Mouse (Mus musculus): ENCODE data around the gene Cxcl12. TPM values are rescaled to one million over a fixed set of nuclear protein-coding genes. Genes with fewer than 3 reads are reported as not detected.

Gene Cxcl12
- polyA plus RNA-seq, 1 experiment: 5.4 TPM

DNA sequence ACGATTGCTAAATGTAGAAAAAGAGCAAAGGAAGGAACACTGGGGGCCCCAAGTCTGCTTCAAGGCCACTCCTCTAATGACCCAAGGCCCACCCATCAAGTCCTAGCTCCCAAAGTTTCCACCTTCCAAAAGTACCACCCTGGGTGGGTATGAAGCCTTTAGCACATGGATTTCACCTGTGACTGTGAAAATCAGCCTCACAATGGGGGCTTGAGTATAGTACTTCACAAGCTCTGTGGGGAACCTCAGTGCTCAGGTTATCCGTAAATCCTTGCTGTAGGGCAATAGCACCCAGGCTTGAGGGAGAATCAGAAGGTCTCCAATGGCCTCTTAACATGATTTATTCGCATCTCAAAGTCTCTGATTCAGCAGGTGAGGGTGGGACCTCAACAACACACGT, 30.5 kb downstream of the Cxcl12 start:
- Histone ChIP-seq H3K27ac (ENCODE audit: insufficient read depth, low read length) (no peak overlapping the region), H3K9me3 (replicated peaks; ENCODE audit: control insufficient read depth, insufficient read depth, low read length, poor library complexity, severe bottlenecking) (no peaks in the 10 kb centered on the region), H3K4me1 (ENCODE audit: control insufficient read depth, insufficient read depth, low read length) (no peaks in the 10 kb centered on the region), H3K4me3 (ENCODE audit: low read depth, low read length) (no peak overlapping the region), H3K27me3 (ENCODE audit: control insufficient read depth, insufficient read depth, low read length, poor library complexity, severe bottlenecking) (no peaks in the 10 kb centered on the region; the same call in 1 of the 2 replicates), H3K9ac (ENCODE audit: low read depth, poor library complexity, severe bottlenecking) (no peak overlapping the region), H3K36me3 (ENCODE audit: control insufficient read depth, insufficient read depth, low read length, poor library complexity, severe bottlenecking) (no peaks in the 10 kb centered on the region)
- TF ChIP-seq POLR2A (IDR thresholded peaks at IDR 0.05; ENCODE audit: insufficient read depth, low read length) (no peak), EP300 (IDR thresholded peaks at IDR 0.05; ENCODE audit: insufficient read depth, low read depth, low read length) (0 out of 2 replicates have a peak, but pooled peaks have one; percentile 34)

DNA sequence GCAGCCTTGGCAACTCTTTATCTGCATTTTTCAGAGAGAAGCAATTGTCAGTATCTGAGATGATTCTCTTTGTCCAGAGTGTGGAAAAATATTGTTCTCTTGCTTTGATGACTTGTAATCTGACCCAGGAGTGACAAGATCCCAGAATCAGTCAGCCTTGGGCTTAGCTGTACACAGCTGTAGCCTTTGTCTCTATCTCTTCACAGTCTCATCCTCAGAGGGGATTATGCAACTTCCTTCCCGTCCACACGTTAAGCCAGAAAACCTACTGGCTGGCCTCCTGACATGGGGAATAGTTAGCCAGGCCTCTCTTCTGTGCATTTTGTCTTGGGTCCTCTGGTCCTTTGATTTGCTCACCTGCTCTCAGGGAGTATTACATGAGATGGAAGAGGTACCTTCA, 31.4 kb downstream of the Cxcl12 start:
- TF ChIP-seq EP300 (IDR thresholded peaks at IDR 0.05; ENCODE audit: insufficient read depth, low read depth, low read length): no peak
- TF ChIP-seq POLR2A (IDR thresholded peaks at IDR 0.05; ENCODE audit: insufficient read depth, low read length): no peak
- TF ChIP-seq CTCF (IDR thresholded peaks at IDR 0.05; ENCODE audit: low read depth, low read length): no peak
- H3K27ac ChIP-seq (ENCODE audit: insufficient read depth, low read length): no peak overlapping the region
- H3K9me3 ChIP-seq (replicated peaks; ENCODE audit: control insufficient read depth, insufficient read depth, low read length, poor library complexity, severe bottlenecking): no peaks in the 10 kb centered on the region
- no peaks in the 10 kb centered on the region; the same call in 1 of the 2 replicates for H3K27me3 ChIP-seq (ENCODE audit: control insufficient read depth, insufficient read depth, low read length, poor library complexity, severe bottlenecking)
- no peak overlapping the region for H3K4me3 ChIP-seq (ENCODE audit: low read depth, low read length)
- H3K36me3 ChIP-seq (ENCODE audit: control insufficient read depth, insufficient read depth, low read length, poor library complexity, severe bottlenecking): no peaks in the 10 kb centered on the region
- H3K4me1 ChIP-seq (ENCODE audit: control insufficient read depth, insufficient read depth, low read length): no peaks in the 10 kb centered on the region
- no peak overlapping the region for H3K9ac ChIP-seq (ENCODE audit: low read depth, poor library complexity, severe bottlenecking)

GRCm38 (mm10) chr6:117200916-117201315, 32.6 kb downstream of the Cxcl12 start:
- Histone ChIP-seq H3K27ac (ENCODE audit: insufficient read depth, low read length) (no peak overlapping the region), H3K9ac (ENCODE audit: low read depth, poor library complexity, severe bottlenecking) (no peak overlapping the region), H3K4me1 (ENCODE audit: control insufficient read depth, insufficient read depth, low read length) (no peaks in the 10 kb centered on the region), H3K36me3 (ENCODE audit: control insufficient read depth, insufficient read depth, low read length, poor library complexity, severe bottlenecking) (no peaks in the 10 kb centered on the region), H3K27me3 (ENCODE audit: control insufficient read depth, insufficient read depth, low read length, poor library complexity, severe bottlenecking) (no peaks in the 10 kb centered on the region), H3K4me3 (ENCODE audit: low read depth, low read length) (no peak overlapping the region), H3K9me3 (replicated peaks; ENCODE audit: control insufficient read depth, insufficient read depth, low read length, poor library complexity, severe bottlenecking) (no peaks in the 10 kb centered on the region)
- TF ChIP-seq EP300 (IDR thresholded peaks at IDR 0.05; ENCODE audit: insufficient read depth, low read depth, low read length): no peak

DNA sequence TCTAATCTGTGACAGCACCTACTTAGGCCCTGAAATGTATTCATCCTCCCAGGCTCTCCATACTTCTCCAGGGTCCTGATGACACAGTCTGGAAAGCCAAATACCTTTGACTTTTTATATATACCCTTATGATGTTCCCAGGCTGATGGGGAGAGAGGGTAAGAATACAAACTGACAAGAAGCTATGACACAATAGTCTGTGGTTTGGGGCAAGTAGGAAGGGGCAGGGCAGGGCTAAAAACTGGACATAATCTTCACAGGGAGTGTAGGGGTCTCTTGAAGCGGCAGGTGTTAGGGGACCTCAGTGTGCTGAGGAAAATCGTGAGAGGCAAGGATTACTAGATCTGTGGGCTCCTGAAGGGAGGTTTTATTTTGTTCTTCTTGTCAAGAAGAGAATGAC, 33.1 kb downstream of the Cxcl12 start:
- TF ChIP-seq EP300 (IDR thresholded peaks at IDR 0.05; ENCODE audit: insufficient read depth, low read depth, low read length): no peak
- no peak for TF ChIP-seq CTCF (IDR thresholded peaks at IDR 0.05; ENCODE audit: low read depth, low read length)
- no peak for TF ChIP-seq POLR2A (IDR thresholded peaks at IDR 0.05; ENCODE audit: insufficient read depth, low read length)
- Histone ChIP-seq H3K4me3 (ENCODE audit: low read depth, low read length) (no peak overlapping the region), H3K9me3 (replicated peaks; ENCODE audit: control insufficient read depth, insufficient read depth, low read length, poor library complexity, severe bottlenecking) (no peaks in the 10 kb centered on the region), H3K4me1 (ENCODE audit: control insufficient read depth, insufficient read depth, low read length) (no peaks in the 10 kb centered on the region), H3K27ac (ENCODE audit: insufficient read depth, low read length) (no peak overlapping the region), H3K27me3 (ENCODE audit: control insufficient read depth, insufficient read depth, low read length, poor library complexity, severe bottlenecking) (no peaks in the 10 kb centered on the region), H3K9ac (ENCODE audit: low read depth, poor library complexity, severe bottlenecking) (no peak overlapping the region), H3K36me3 (ENCODE audit: control insufficient read depth, insufficient read depth, low read length, poor library complexity, severe bottlenecking) (no peaks in the 10 kb centered on the region)

DNA sequence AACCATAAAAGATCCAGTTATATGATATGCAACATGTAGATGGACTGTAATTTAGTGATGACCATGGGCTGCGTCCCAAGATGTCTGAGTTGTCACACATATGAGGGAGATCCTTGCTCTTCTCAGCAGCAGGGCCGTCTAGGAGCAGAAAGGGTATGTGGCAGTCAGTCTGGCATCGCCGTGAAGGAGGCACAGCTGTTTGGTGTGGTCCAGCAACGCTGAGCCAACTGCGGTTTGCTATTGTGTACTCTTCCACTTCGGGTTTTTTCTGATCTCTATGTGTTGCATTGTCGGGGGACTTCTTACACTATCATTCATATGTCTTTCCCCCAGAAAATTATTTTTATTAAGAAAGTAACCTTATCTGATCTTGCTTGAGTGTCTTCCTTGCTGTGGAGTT, 33.5 kb downstream of the Cxcl12 start:
- Histone ChIP-seq H3K4me3 (ENCODE audit: low read depth, low read length) (no peak overlapping the region), H3K27me3 (ENCODE audit: control insufficient read depth, insufficient read depth, low read length, poor library complexity, severe bottlenecking) (no peaks in the 10 kb centered on the region), H3K27ac (ENCODE audit: insufficient read depth, low read length) (no peak overlapping the region), H3K9ac (ENCODE audit: low read depth, poor library complexity, severe bottlenecking) (no peak overlapping the region), H3K4me1 (ENCODE audit: control insufficient read depth, insufficient read depth, low read length) (no peaks in the 10 kb centered on the region), H3K9me3 (replicated peaks; ENCODE audit: control insufficient read depth, insufficient read depth, low read length, poor library complexity, severe bottlenecking) (no peaks in the 10 kb centered on the region), H3K36me3 (ENCODE audit: control insufficient read depth, insufficient read depth, low read length, poor library complexity, severe bottlenecking) (no peaks in the 10 kb centered on the region)
- TF ChIP-seq CTCF (IDR thresholded peaks at IDR 0.05; ENCODE audit: low read depth, low read length) (no peak), EP300 (IDR thresholded peaks at IDR 0.05; ENCODE audit: insufficient read depth, low read depth, low read length) (no peak), POLR2A (IDR thresholded peaks at IDR 0.05; ENCODE audit: insufficient read depth, low read length) (no peak)

DNA sequence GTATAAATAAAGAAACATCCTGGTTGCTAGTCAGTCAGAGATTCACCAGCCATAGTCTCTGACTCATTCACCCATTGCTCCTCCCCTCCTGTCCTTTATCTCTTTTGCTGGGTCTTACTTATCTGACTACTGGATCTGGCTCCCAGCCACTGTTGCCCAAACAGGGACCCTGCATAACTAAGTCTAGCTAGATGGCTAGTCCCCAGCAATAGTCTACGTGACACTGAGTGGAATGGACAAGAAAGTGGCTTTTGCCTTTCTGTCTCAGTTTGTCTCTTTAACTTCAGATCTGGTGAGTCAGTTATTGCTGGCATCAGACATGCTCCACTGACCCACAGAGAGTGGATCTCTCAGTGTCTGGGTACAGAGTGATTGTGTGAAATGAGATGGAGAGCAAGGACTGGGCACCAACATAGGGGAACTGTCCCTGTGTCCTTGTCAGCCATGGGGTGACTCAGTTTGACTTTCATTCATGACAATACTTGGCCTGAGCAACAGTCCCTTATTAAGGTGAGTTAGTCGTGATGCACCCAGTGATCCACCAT, 34.6 kb downstream of the Cxcl12 start:
- Histone ChIP-seq H3K9ac (ENCODE audit: low read depth, poor library complexity, severe bottlenecking) (no peak overlapping the region), H3K4me3 (ENCODE audit: low read depth, low read length) (no peak overlapping the region), H3K4me1 (ENCODE audit: control insufficient read depth, insufficient read depth, low read length) (no peaks in the 10 kb centered on the region), H3K27me3 (ENCODE audit: control insufficient read depth, insufficient read depth, low read length, poor library complexity, severe bottlenecking) (no peaks in the 10 kb centered on the region), H3K9me3 (replicated peaks; ENCODE audit: control insufficient read depth, insufficient read depth, low read length, poor library complexity, severe bottlenecking) (no peaks in the 10 kb centered on the region), H3K36me3 (ENCODE audit: control insufficient read depth, insufficient read depth, low read length, poor library complexity, severe bottlenecking) (no peaks in the 10 kb centered on the region), H3K27ac (ENCODE audit: insufficient read depth, low read length) (no peak overlapping the region)
- TF ChIP-seq POLR2A (IDR thresholded peaks at IDR 0.05; ENCODE audit: insufficient read depth, low read length): no peak
- no peak for TF ChIP-seq CTCF (IDR thresholded peaks at IDR 0.05; ENCODE audit: low read depth, low read length)
- TF ChIP-seq EP300 (IDR thresholded peaks at IDR 0.05; ENCODE audit: insufficient read depth, low read depth, low read length): no peak

Measured in ES-Bruce4 (cell line).